Mouse (Mus musculus) kidney, embryonic 16.5 days (tissue): ENCODE data around the gene Mtr. TPM values are rescaled to one million over a fixed set of nuclear protein-coding genes. Genes with fewer than 3 reads are reported as not detected.

Experiments
- ATAC-seq: fragments of 200-750 bp; cut with Nextera tagmentation; 2 replicates; pipeline ENCODE4 v1.8.0; 2017; ENCODE audit warnings: moderate TSS enrichment; ENCODE audit not compliant: low FRiP score, low TSS enrichment
- H3K27ac ChIP-seq: fragments of 300-500 bp; sonication (generic); 2 replicates; pipeline ENCODE4 v1.5.1; 2014; ENCODE audit warnings: low read length
- H3K27me3 ChIP-seq: fragments of 300-500 bp; sonication (generic); 2 replicates; pipeline ENCODE4 v1.6.1; 2014; ENCODE audit warnings: low read length, control low read depth, mixed read lengths; ENCODE audit not compliant: insufficient read depth
- H3K36me3 ChIP-seq: fragments of 300-500 bp; sonication (generic); 2 replicates; pipeline ENCODE4 v1.6.1; 2014; ENCODE audit warnings: low read length, control low read depth, mixed read lengths; ENCODE audit not compliant: insufficient read depth
- H3K4me1 ChIP-seq: fragments of 300-500 bp; sonication (generic); 2 replicates; pipeline ENCODE4 v1.6.1; 2014; ENCODE audit warnings: low read length, control low read depth, mixed read lengths; ENCODE audit not compliant: insufficient read depth
- H3K4me2 ChIP-seq: fragments of 300-500 bp; sonication (generic); replicated peaks from 2 replicates; pipeline ENCODE4 v1.6.1; 2014; ENCODE audit warnings: low read depth, low read length
- H3K4me3 ChIP-seq: fragments of 300-500 bp; sonication (generic); 2 replicates; pipeline ENCODE4 v1.5.1; 2014; ENCODE audit warnings: mild to moderate bottlenecking, low read length
- H3K9ac ChIP-seq: fragments of 300-500 bp; sonication (generic); replicated peaks from 2 replicates; pipeline ENCODE4 v1.6.1; 2014; ENCODE audit warnings: low read length
- H3K9me3 ChIP-seq: fragments of 300-500 bp; sonication (generic); 2 replicates; pipeline ENCODE4 v1.6.1; 2016; ENCODE audit warnings: low read length, control low read depth
- WGBS: fragments of 180-500 bp; shearing (Covaris S2); extraction: QIAGEN DNeasy Blood & Tissue Kit; methylation state at CpG from one replicate; pipeline ENCODE4 v1.1.7; 2014; 5-methylcytosine and 5-hydroxymethylcytosine counted together
- polyA plus RNA-seq: library from polyadenylated mRNA; unstranded; fragments of >200 nt; fragmentation: Nextera tagmentation; extraction: Ambion mirVana; gene quantifications from 2 replicates; pipeline ENCODE4 v1.2.1, GENCODE M21; 2015

Gene Mtr
- polyA plus RNA-seq, result 13.4 and 14.3 TPM in 2 replicates

GRCm38 (mm10) chr13:12257391-12258380, at the start of gene Mtr:
Gene Mtr (minus strand): TSS chr13:12258113.
- Histone ChIP-seq H3K9me3 (peaks cover 9% of the 10 kb centered on the region), H3K4me2 (peak within 1 kb of the TSS; percentile 82), H3K9ac (peak within 1 kb of the TSS; percentile 88), H3K27ac (peak within 1 kb of the TSS; percentile 95), H3K4me3 (peak within 1 kb of the TSS; percentile 89), H3K4me1 (peaks cover 16% of the 10 kb centered on the region; the same call in 1 of the 2 replicates), H3K27me3 (no peaks in the 10 kb centered on the region), H3K36me3 (peaks cover 4% of the 10 kb centered on the region; the same call in 1 of the 2 replicates)
- under 1% methylated on average over 69 of the region's 69 CpGs for WGBS
- ATAC-seq, result peak; percentile 100

- Histone ChIP-seq H3K4me1 (no peaks in the 10 kb centered on the region), H3K9me3 (no peaks in the 10 kb centered on the region), H3K36me3 (no peaks in the 10 kb centered on the region), H3K9ac (no peak overlapping the region), H3K27ac (no peak overlapping the region), H3K27me3 (no peaks in the 10 kb centered on the region), H3K4me2 (no peak overlapping the region), H3K4me3 (no peak overlapping the region)
- no peak for ATAC-seq
- 64% methylated on average over 4 of the region's 4 CpGs for WGBS
Measured at GRCm38 (mm10) chr13:12307286-12307685, 49.4 kb upstream of the Mtr start.

GRCm38 (mm10) chr13:12305540-12305939, 47.6 kb upstream of the Mtr start:
- Histone ChIP-seq H3K27ac (no peak overlapping the region), H3K36me3 (no peaks in the 10 kb centered on the region), H3K9me3 (no peaks in the 10 kb centered on the region), H3K4me3 (no peak overlapping the region), H3K27me3 (no peaks in the 10 kb centered on the region), H3K4me2 (no peak overlapping the region), H3K4me1 (no peaks in the 10 kb centered on the region), H3K9ac (no peak overlapping the region)
- WGBS, result 85% methylated on average over 8 of the region's 8 CpGs
- ATAC-seq, result no peak

GRCm38 (mm10) chr13:12304991-12305390, 47.1 kb upstream of the Mtr start:
- 89% methylated on average over 5 of the region's 5 CpGs for WGBS

GRCm38 (mm10) chr13:12297777-12298176, 39.9 kb upstream of the Mtr start:
- no peak overlapping the region for H3K4me3 ChIP-seq
- H3K36me3 ChIP-seq, result no peaks in the 10 kb centered on the region
- H3K9ac ChIP-seq, result no peak overlapping the region
- H3K4me1 ChIP-seq, result no peaks in the 10 kb centered on the region
- no peak overlapping the region for H3K4me2 ChIP-seq
- H3K27me3 ChIP-seq, result no peaks in the 10 kb centered on the region
- WGBS, result 72% methylated on average over 6 of the region's 6 CpGs
- peak; percentile 57; the same call in 1 of the 2 replicates for ATAC-seq
- H3K27ac ChIP-seq, result no peak overlapping the region
- no peaks in the 10 kb centered on the region for H3K9me3 ChIP-seq

More at GRCm38 (mm10) chr13:12304991-12305390, 47.1 kb upstream of the Mtr start:
- no peaks in the 10 kb centered on the region for H3K27me3 ChIP-seq
- H3K36me3 ChIP-seq, result no peaks in the 10 kb centered on the region
- no peak overlapping the region for H3K27ac ChIP-seq
- no peak for ATAC-seq
- H3K4me2 ChIP-seq, result no peak overlapping the region
- no peak overlapping the region for H3K4me3 ChIP-seq
- no peaks in the 10 kb centered on the region for H3K4me1 ChIP-seq
- no peak overlapping the region for H3K9ac ChIP-seq
- H3K9me3 ChIP-seq, result no peaks in the 10 kb centered on the region

GRCm38 (mm10) chr13:12296701-12297100, 38.8 kb upstream of the Mtr start:
- H3K4me3 ChIP-seq, result no peak overlapping the region
- peak; percentile 36; the same call in 1 of the 2 replicates for ATAC-seq
- no peaks in the 10 kb centered on the region for H3K27me3 ChIP-seq
- H3K4me2 ChIP-seq, result no peak overlapping the region
- no peak overlapping the region for H3K27ac ChIP-seq
- H3K4me1 ChIP-seq, result no peaks in the 10 kb centered on the region
- WGBS, result 86% methylated on average over 3 of the region's 3 CpGs
- no peak overlapping the region for H3K9ac ChIP-seq
- no peaks in the 10 kb centered on the region for H3K36me3 ChIP-seq
- no peaks in the 10 kb centered on the region for H3K9me3 ChIP-seq

GRCm38 (mm10) chr13:12293810-12294209, 35.9 kb upstream of the Mtr start:
- Histone ChIP-seq H3K9ac (no peak overlapping the region), H3K4me1 (no peaks in the 10 kb centered on the region), H3K36me3 (no peaks in the 10 kb centered on the region), H3K4me3 (no peak overlapping the region), H3K4me2 (no peak overlapping the region), H3K27ac (no peak overlapping the region), H3K27me3 (no peaks in the 10 kb centered on the region), H3K9me3 (no peaks in the 10 kb centered on the region)
- WGBS, result 90% methylated on average over 7 of the region's 7 CpGs
- ATAC-seq, result no peak

GRCm38 (mm10) chr13:12290700-12291099, 32.8 kb upstream of the Mtr start:
- ATAC-seq, result no peak
- Histone ChIP-seq H3K9me3 (no peaks in the 10 kb centered on the region), H3K4me3 (no peak overlapping the region), H3K9ac (no peak overlapping the region), H3K4me1 (no peaks in the 10 kb centered on the region), H3K36me3 (no peaks in the 10 kb centered on the region), H3K27ac (no peak overlapping the region), H3K4me2 (no peak overlapping the region), H3K27me3 (no peaks in the 10 kb centered on the region)
- WGBS, result 90% methylated on average over 7 of the region's 7 CpGs

GRCm38 (mm10) chr13:12284528-12284927, 26.6 kb upstream of the Mtr start:
- H3K27me3 ChIP-seq, result no peaks in the 10 kb centered on the region
- H3K4me2 ChIP-seq, result no peak overlapping the region
- H3K36me3 ChIP-seq, result no peaks in the 10 kb centered on the region
- H3K4me1 ChIP-seq, result no peaks in the 10 kb centered on the region
- no peaks in the 10 kb centered on the region for H3K9me3 ChIP-seq
- no peak overlapping the region for H3K9ac ChIP-seq
- H3K4me3 ChIP-seq, result no peak overlapping the region
- no peak for ATAC-seq
- H3K27ac ChIP-seq, result no peak overlapping the region
- WGBS, result 93% methylated on average over 11 of the region's 11 CpGs

- Histone ChIP-seq H3K4me2 (no peak overlapping the region), H3K9me3 (no peaks in the 10 kb centered on the region), H3K36me3 (no peaks in the 10 kb centered on the region), H3K4me3 (no peak overlapping the region), H3K27me3 (no peaks in the 10 kb centered on the region), H3K9ac (no peak overlapping the region), H3K4me1 (no peaks in the 10 kb centered on the region), H3K27ac (no peak overlapping the region)
- WGBS, result 74% methylated on average over 3 of the region's 3 CpGs
- ATAC-seq, result 0 out of 2 replicates have a peak, but pooled peaks have one; percentile 46
Measured at GRCm38 (mm10) chr13:12283826-12284225, 25.9 kb upstream of the Mtr start.
